Mouse (Mus musculus) bone marrow, adult 2 months (tissue): ENCODE measurements around the gene Mpg.

Source experiments
- CTCF ChIP-seq: fragments of 200-500 bp; IDR thresholded peaks from 2 replicates; pipeline ENCODE4 v1.5.1; 2011; ENCODE audit warnings: low read length, control low read depth; ENCODE audit not compliant: control insufficient read depth, insufficient read depth
- POLR2A ChIP-seq: fragments of 200-500 bp; IDR thresholded peaks from 2 replicates; pipeline ENCODE4 v1.6.1; 2011; ENCODE audit warnings: low read depth, mild to moderate bottlenecking, control low read depth, low read length, borderline replicate concordance; ENCODE audit not compliant: control insufficient read depth

DNA sequence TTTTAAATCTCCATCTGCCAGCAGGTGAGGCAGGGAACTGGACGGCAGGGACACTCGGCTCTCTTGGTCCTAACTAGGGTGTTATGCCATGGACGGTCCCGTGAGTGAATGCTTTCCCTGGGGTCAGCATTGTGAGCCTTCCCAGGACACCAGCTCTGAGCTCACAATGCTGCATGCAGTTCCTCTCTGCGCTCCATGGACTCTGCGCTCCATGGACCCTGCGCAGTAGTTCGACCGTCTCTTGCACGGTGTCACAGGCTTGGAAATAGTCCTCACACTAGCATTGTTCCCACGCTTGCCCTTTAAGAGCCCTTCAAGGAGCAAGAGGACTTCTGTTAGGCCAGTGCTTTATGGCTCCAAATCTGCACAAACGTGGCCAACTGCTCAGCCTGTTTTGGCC is 37.4 kb upstream of the Mpg start:
- TF ChIP-seq POLR2A (no peak), CTCF (no peak)
